Mouse (Mus musculus) induced T-regulatory cell, adult 2 months (primary cell): ENCODE results near the gene Nicn1.
"Not testable (repeated sequence)": the region's sequence is repeated elsewhere in the genome, so short reads cannot be mapped to it uniquely, and the experiment has no call there.

ENCODE experiments used
- DNase-seq: peaks from one replicate; pipeline ENCODE4 v3.0.0-alpha.2; 2012; ENCODE audit warnings: low read depth

The Nicn1 gene

GRCm38 (mm10) chr9:108278697-108279450, 11.4 kb upstream of the Nicn1 start:
- DNase-seq = peak; percentile 73

- no peak for DNase-seq
These were observed 10.0 kb upstream of the Nicn1 start for GRCm38 (mm10) chr9:108280071-108280828.

GRCm38 (mm10) chr9:108284410-108284809, 5.8 kb upstream of the Nicn1 start:
- DNase-seq = peak; percentile 89

GRCm38 (mm10) chr9:108287526-108288238, 2.5 kb upstream of the Nicn1 start:
- not testable (repeated sequence) for DNase-seq

GRCm38 (mm10) chr9:108289347-108289746, 882 bp upstream of the Nicn1 start:
- no peak for DNase-seq

- DNase-seq = no peak
These were observed 544 bp downstream of the Nicn1 start for GRCm38 (mm10) chr9:108290773-108291172.

GRCm38 (mm10) chr9:108296453-108297355, 6.5 kb downstream of the Nicn1 start, which contains the start of gene Amt:
TSS of gene Amt (plus strand) at chr9:108296853.
- DNase-seq = no peak

GRCm38 (mm10) chr9:108301853-108302252, 11.6 kb downstream of the Nicn1 start:
- DNase-seq = no peak

- DNase-seq = no peak
These were observed 14.5 kb downstream of the Nicn1 start for GRCm38 (mm10) chr9:108304716-108305115.

- peak; percentile 28 for DNase-seq
These were observed 14.9 kb downstream of the Nicn1 start for GRCm38 (mm10) chr9:108305170-108305569.

GRCm38 (mm10) chr9:108305629-108306520, 15.6 kb downstream of the Nicn1 start, which contains the start of the genes Rhoa and Tcta:
TSS of gene Rhoa (plus strand) at chr9:108306129.
TSS of gene Tcta (minus strand) at chr9:108306160.
- DNase-seq = peak; percentile 100

- peak; percentile 91 for DNase-seq
These were observed 16.3 kb downstream of the Nicn1 start for GRCm38 (mm10) chr9:108306571-108306980.

- DNase-seq = peak; percentile 69
These were observed 17.0 kb downstream of the Nicn1 start for GRCm38 (mm10) chr9:108307021-108307807.

GRCm38 (mm10) chr9:108308141-108308540, 17.9 kb downstream of the Nicn1 start:
- no peak for DNase-seq

- peak; percentile 37 for DNase-seq
These were observed 27.3 kb downstream of the Nicn1 start for GRCm38 (mm10) chr9:108317572-108317971.

- no peak for DNase-seq
These were observed 28.2 kb downstream of the Nicn1 start for GRCm38 (mm10) chr9:108318462-108318861.

- not testable (repeated sequence) for DNase-seq
These were observed 31.8 kb downstream of the Nicn1 start for GRCm38 (mm10) chr9:108322054-108322453.

- no peak for DNase-seq
These were observed 34.6 kb downstream of the Nicn1 start for GRCm38 (mm10) chr9:108324784-108325183.

- DNase-seq = no peak
These were observed 35.6 kb downstream of the Nicn1 start for GRCm38 (mm10) chr9:108325811-108326210.
